Mouse (Mus musculus) forebrain, embryonic 11.5 days (tissue): ENCODE results near the gene Rpgrip1l. TPM values are rescaled to one million over a fixed set of nuclear protein-coding genes. Genes with fewer than 3 reads are reported as not detected.

Source experiments
- ATAC-seq: fragments of 200-750 bp; cut with Nextera tagmentation; replicated peaks from 2 replicates; pipeline ENCODE4 v1.8.0; 2017; ENCODE audit warnings: moderate TSS enrichment; ENCODE audit not compliant: low FRiP score
- DNase-seq: peaks from one replicate; pipeline ENCODE4 v3.0.0-alpha.2; 2017; ENCODE audit warnings: low spot score
- H3K27ac ChIP-seq: fragments of 300-500 bp; sonication (generic); 2 replicates; pipeline ENCODE4 v1.5.1; 2014; ENCODE audit warnings: low read depth, low read length
- H3K27me3 ChIP-seq: fragments of 300-500 bp; sonication (generic); 2 replicates; pipeline ENCODE4 v1.6.1; 2014; ENCODE audit warnings: mild to moderate bottlenecking, low read length, mixed read lengths; ENCODE audit not compliant: control insufficient read depth, insufficient read depth
- H3K36me3 ChIP-seq: fragments of 300-500 bp; sonication (generic); 2 replicates; pipeline ENCODE4 v1.6.1; 2014; ENCODE audit warnings: mild to moderate bottlenecking, low read length, moderate library complexity, mixed read lengths; ENCODE audit not compliant: control insufficient read depth, insufficient read depth
- H3K4me1 ChIP-seq: fragments of 300-500 bp; sonication (generic); replicated peaks from 2 replicates; pipeline ENCODE4 v1.6.1; 2014; ENCODE audit warnings: low read length, mixed read lengths; ENCODE audit not compliant: control insufficient read depth, insufficient read depth
- H3K4me2 ChIP-seq: fragments of 300-500 bp; sonication (generic); 2 replicates; pipeline ENCODE4 v1.6.1; 2014; ENCODE audit warnings: low read depth, mild to moderate bottlenecking, low read length, moderate library complexity, mixed read lengths; ENCODE audit not compliant: severe bottlenecking
- H3K4me3 ChIP-seq: fragments of 300-500 bp; sonication (generic); 2 replicates; pipeline ENCODE4 v1.5.1; 2014; ENCODE audit warnings: low read depth, low read length
- H3K9ac ChIP-seq: fragments of 300-500 bp; sonication (generic); 2 replicates; pipeline ENCODE4 v1.6.1; 2014; ENCODE audit warnings: low read length
- H3K9me3 ChIP-seq: fragments of 300-500 bp; sonication (generic); 2 replicates; pipeline ENCODE4 v1.6.1; 2016; ENCODE audit warnings: low read length, mixed read lengths; ENCODE audit not compliant: control insufficient read depth
- WGBS: fragments of 180-500 bp; shearing (Covaris S2); extraction: QIAGEN DNeasy Blood & Tissue Kit; methylation state at CpG from one replicate; pipeline ENCODE4 v1.1.7; 2014; 5-methylcytosine and 5-hydroxymethylcytosine counted together
- polyA plus RNA-seq: library from polyadenylated mRNA; unstranded; fragments of >200 nt; fragmentation: Nextera tagmentation; extraction: Ambion mirVana; gene quantifications from 2 replicates; pipeline ENCODE4 v1.2.1, GENCODE M21; 2014

The Rpgrip1l gene
- polyA plus RNA-seq, 1 experiment from 2014 or later = 13.7 TPM

DNA sequence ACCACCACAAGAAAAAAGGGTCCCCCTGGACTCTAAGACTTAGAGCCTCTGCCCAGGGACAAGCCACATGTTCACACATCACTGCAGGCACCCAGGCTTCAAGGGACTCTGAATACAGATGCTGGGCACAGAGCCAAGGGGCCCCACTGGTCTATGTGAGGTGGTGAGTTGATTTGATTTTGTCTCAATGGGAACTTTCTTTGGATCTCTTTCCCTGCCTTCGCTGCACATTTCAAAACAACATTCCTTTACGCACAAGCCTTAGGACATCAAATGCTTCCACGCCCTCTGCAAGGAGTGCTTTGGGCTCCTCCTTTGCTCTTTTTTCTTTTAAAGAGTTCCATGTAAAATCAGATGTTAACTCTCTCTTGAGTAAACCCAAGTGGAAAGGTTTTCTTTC, 115.0 kb downstream of the Rpgrip1l start:
- Histone ChIP-seq H3K4me2 (no peak overlapping the region), H3K4me1 (no peaks in the 10 kb centered on the region), H3K27me3 (no peaks in the 10 kb centered on the region), H3K9me3 (no peaks in the 10 kb centered on the region), H3K4me3 (no peak overlapping the region), H3K9ac (no peak overlapping the region), H3K36me3 (no peaks in the 10 kb centered on the region), H3K27ac (no peak overlapping the region)
- no peak for DNase-seq
- no peak for ATAC-seq
- WGBS = 61% methylated on average over 3 of the region's 3 CpGs

DNA sequence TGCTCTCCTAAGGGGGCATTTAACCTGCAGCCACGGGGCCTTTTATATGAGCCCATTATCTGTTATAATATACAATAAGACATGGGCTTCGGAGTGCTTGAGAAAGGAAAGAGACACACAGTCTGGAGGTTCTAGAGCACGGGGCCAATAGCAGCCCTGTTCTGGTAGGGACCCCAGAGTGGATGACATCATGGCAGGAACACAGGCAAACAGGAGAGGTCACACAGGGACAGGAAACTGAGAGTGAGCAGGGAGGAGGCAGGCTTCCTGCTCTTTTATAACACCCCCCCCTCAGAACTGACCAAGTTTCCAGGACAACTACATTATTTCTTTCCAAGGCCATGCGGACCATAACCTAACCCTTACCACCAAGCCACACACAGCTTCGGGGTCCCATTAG, 115.8 kb downstream of the Rpgrip1l start:
- H3K4me2 ChIP-seq = no peak overlapping the region
- no peak overlapping the region for H3K4me3 ChIP-seq
- ATAC-seq (no peak), DNase-seq (no peak)
- no peaks in the 10 kb centered on the region for H3K27me3 ChIP-seq
- H3K27ac ChIP-seq = no peak overlapping the region
- 95% methylated on average over 5 of the region's 5 CpGs for WGBS
- H3K9me3 ChIP-seq = no peaks in the 10 kb centered on the region
- H3K36me3 ChIP-seq = no peaks in the 10 kb centered on the region
- no peak overlapping the region for H3K9ac ChIP-seq
- no peaks in the 10 kb centered on the region for H3K4me1 ChIP-seq

DNA sequence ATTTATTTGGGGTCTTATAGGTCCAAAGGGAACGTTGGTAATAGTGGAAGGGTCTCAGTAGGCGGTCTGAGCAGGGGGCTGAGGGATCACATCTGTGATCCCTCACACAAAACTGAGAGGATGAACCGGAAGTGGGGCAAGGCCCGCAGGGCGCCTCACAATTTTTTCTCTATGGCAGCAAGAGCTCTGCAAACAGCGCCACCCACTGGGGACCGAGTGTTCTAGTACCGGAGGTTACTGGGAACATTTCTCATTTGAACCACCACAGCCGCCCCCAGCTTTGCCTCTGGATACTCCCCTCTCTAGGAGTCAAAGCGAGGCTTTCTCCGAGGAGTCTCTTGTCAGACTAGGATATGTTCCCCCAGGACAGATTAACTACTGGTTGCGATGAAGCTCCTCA, 116.4 kb downstream of the Rpgrip1l start:
- no peaks in the 10 kb centered on the region; the same call in 1 of the 2 replicates for H3K27me3 ChIP-seq
- DNase-seq (peak; percentile 55), ATAC-seq (no peak)
- no peak overlapping the region for H3K9ac ChIP-seq
- no peak overlapping the region for H3K27ac ChIP-seq
- no peaks in the 10 kb centered on the region for H3K9me3 ChIP-seq
- no peaks in the 10 kb centered on the region for H3K4me1 ChIP-seq
- no peak overlapping the region for H3K4me2 ChIP-seq
- no peak overlapping the region for H3K4me3 ChIP-seq
- WGBS = 80% methylated on average over 12 of the region's 12 CpGs
- no peaks in the 10 kb centered on the region for H3K36me3 ChIP-seq

DNA sequence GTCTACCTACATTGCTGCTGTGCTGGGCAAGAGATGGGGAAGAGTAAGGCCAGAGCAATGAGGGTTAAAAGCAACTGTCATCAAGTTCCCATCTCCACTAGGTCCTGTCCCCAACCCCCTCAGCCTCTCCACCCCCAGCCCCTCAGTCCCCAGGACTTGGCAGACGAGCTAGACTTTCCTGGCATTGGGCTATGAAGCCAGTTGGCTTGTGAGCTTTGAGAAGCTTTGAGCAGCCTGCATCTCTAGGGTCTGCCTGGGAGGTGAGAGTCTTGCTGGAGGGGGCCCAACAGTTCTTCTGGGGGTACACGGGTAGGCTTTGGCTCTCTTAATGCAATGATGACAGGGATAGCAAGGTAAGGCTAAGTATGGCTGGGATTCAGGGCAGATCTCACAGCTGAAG, 119.0 kb downstream of the Rpgrip1l start:
- H3K4me1 ChIP-seq = no peaks in the 10 kb centered on the region; the same call in 1 of the 2 replicates
- 84% methylated on average over 2 of the region's 2 CpGs for WGBS
- H3K27me3 ChIP-seq = peaks cover 2% of the 10 kb centered on the region; the same call in 1 of the 2 replicates
- no peaks in the 10 kb centered on the region for H3K36me3 ChIP-seq
- H3K9me3 ChIP-seq = no peaks in the 10 kb centered on the region
- H3K4me3 ChIP-seq = no peak overlapping the region
- DNase-seq (no peak), ATAC-seq (no peak)
- no peak overlapping the region for H3K9ac ChIP-seq
- H3K4me2 ChIP-seq = no peak overlapping the region
- H3K27ac ChIP-seq = no peak overlapping the region

DNA sequence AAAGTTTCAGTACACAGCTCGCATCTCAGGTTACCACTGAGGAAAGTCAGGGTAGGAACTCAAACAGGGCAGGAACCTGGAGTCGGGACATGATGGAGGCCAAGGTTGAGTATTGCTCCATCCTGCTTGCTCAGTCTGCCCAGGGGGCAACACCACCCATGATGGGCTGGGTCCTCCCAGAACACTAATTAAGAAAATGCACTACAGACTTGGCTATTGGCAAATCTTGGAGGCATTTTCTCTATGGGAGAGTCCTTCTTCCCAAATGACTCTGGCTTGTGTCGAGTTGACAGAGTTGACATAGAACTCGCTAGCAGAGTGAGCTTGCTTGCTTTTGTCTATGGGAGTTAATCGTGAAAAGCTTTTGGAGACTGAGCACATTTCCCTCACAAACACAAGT, 120.1 kb downstream of the Rpgrip1l start:
- H3K4me3 ChIP-seq = no peak overlapping the region
- no peak for DNase-seq
- no peaks in the 10 kb centered on the region for H3K36me3 ChIP-seq
- ATAC-seq = no peak
- no peak overlapping the region for H3K4me2 ChIP-seq
- no peaks in the 10 kb centered on the region for H3K9me3 ChIP-seq
- no peak overlapping the region for H3K9ac ChIP-seq
- H3K27ac ChIP-seq = no peak overlapping the region
- H3K4me1 ChIP-seq = no peaks in the 10 kb centered on the region; the same call in 1 of the 2 replicates
- 88% methylated on average over 5 of the region's 5 CpGs for WGBS
- H3K27me3 ChIP-seq = peaks cover 2% of the 10 kb centered on the region; the same call in 1 of the 2 replicates

DNA sequence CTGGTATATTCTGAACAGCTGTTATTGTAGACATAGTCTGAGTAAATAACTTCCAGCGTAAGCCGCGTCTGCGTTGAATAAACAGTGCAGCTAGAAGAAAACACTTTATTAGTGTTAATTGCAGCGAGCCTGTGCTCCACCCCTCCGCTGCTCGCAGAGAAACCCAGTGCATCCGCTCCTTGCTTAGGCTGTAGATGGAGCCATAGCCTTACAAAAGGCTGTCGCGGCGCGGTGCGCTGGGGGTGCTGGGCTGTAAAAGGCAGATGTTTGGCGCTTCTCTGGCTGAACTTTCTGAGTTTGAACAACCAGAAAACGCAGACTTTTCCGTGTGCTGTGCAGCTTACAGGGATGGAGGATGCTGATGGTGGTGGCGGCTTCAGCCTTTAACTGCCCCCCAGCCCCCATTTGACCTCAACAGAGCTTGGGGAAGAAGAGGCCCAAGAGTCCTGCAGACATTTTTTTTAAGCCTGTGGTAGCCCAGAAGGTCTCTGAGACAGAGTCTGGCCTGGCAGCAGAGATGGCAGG, 122.2 kb downstream of the Rpgrip1l start:
- Histone ChIP-seq H3K4me2 (peak overlapping the region; percentile 29; the same call in 1 of the 2 replicates), H3K4me3 (no peak overlapping the region), H3K9me3 (no peaks in the 10 kb centered on the region), H3K36me3 (no peaks in the 10 kb centered on the region), H3K9ac (peak overlapping the region; percentile 37), H3K27ac (no peak overlapping the region), H3K4me1 (no peaks in the 10 kb centered on the region; the same call in 1 of the 2 replicates), H3K27me3 (peaks cover 2% of the 10 kb centered on the region; the same call in 1 of the 2 replicates)
- no peak; the same call in 1 of the 2 replicates for ATAC-seq
- peak; percentile 87 for DNase-seq
- 6% methylated on average over 17 of the region's 17 CpGs for WGBS

DNA sequence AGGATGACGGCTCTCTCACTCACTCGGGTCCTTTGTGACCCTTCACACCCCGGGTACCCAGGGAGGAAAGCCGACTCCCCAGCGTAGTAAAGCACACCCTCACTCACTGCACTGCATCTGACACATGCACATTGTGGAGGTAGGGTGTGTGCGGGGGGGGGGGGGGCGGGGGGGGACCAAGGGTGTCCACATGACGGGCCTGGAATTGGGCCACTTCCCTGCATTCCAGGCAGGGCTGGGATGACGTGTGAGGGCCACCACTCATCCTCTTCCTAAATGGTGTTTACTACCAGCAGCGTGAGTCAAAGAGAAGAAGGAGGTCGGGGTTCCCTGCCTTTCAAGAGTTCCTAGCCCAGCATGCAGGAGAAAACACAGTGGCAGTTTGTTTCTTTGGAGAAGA, 124.9 kb downstream of the Rpgrip1l start:
- no peaks in the 10 kb centered on the region; the same call in 1 of the 2 replicates for H3K9me3 ChIP-seq
- H3K36me3 ChIP-seq = no peaks in the 10 kb centered on the region
- DNase-seq (no peak), ATAC-seq (no peak)
- no peak overlapping the region for H3K4me2 ChIP-seq
- H3K27ac ChIP-seq = no peak overlapping the region
- 78% methylated on average over 10 of the region's 11 CpGs for WGBS
- H3K9ac ChIP-seq = no peak overlapping the region
- peaks cover 2% of the 10 kb centered on the region; the same call in 1 of the 2 replicates for H3K27me3 ChIP-seq
- no peaks in the 10 kb centered on the region; the same call in 1 of the 2 replicates for H3K4me1 ChIP-seq
- H3K4me3 ChIP-seq = no peak overlapping the region

DNA sequence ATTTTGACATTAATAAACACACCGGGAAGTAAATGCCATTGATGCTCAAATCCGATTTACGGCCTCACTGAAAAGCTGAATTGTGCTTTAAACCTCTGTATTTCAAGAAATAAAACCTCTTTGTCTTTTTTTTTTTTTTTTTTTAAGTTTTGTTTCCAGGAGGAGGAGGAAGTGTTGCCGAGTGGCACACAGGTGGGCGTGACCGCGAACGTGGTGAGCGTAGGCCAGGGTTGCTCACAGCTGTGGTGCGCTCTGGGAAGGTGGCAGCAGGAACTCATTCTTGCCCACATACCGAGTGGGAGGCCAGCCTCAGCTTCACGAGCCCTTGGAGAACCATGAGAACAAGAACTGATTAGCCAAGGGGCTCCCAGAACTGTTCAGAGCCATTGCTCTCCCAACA, 126.7 kb downstream of the Rpgrip1l start:
- Histone ChIP-seq H3K36me3 (no peaks in the 10 kb centered on the region), H3K27me3 (0 out of 2 replicates have a peak, but pooled peaks cover 2% of the 10 kb centered on the region), H3K4me2 (no peak overlapping the region), H3K4me1 (no peaks in the 10 kb centered on the region; the same call in 1 of the 2 replicates), H3K9me3 (no peaks in the 10 kb centered on the region; the same call in 1 of the 2 replicates), H3K9ac (no peak overlapping the region), H3K27ac (no peak overlapping the region), H3K4me3 (no peak overlapping the region)
- no peak for ATAC-seq
- DNase-seq = no peak
- WGBS = 83% methylated on average over 12 of the region's 12 CpGs

DNA sequence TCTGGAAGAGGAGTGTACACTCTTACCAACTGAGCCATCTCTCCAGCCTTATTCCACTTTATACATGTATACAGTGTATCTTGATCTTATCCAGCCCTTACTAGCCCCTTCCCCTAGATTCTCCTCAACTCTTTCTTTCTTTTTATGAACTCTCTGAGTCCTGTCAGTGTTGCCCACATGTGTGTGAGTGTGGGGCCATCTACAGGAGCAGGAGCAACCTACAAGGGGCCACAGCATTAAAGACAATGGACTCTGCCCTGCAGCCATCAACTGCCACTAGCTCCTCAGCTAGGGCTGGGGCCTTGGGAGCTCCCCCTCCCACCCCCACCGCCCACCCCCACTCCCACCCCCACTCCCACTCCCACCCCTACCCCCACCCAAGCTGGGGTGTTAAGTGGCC, 135.4 kb downstream of the Rpgrip1l start:
- no peak overlapping the region for H3K4me3 ChIP-seq
- no peak overlapping the region for H3K9ac ChIP-seq
- 25% methylated on average over 1 of the region's 1 CpGs for WGBS
- no peak overlapping the region for H3K27ac ChIP-seq
- H3K27me3 ChIP-seq = no peaks in the 10 kb centered on the region
- H3K4me1 ChIP-seq = no peaks in the 10 kb centered on the region
- H3K9me3 ChIP-seq = no peaks in the 10 kb centered on the region
- ATAC-seq (no peak), DNase-seq (no peak)
- no peak overlapping the region for H3K4me2 ChIP-seq
- no peaks in the 10 kb centered on the region for H3K36me3 ChIP-seq
